Mouse (Mus musculus): ENCODE results near the gene Dusp7. TPM values are rescaled to one million over a fixed set of nuclear protein-coding genes. Genes with fewer than 3 reads are reported as not detected.
A peak's percentile ranks its signal among the peaks of the same experiment; 100 is the strongest.

Gene Dusp7
- polyA plus RNA-seq, 1 experiment from 2014 or later: 8.9 TPM

DNA sequence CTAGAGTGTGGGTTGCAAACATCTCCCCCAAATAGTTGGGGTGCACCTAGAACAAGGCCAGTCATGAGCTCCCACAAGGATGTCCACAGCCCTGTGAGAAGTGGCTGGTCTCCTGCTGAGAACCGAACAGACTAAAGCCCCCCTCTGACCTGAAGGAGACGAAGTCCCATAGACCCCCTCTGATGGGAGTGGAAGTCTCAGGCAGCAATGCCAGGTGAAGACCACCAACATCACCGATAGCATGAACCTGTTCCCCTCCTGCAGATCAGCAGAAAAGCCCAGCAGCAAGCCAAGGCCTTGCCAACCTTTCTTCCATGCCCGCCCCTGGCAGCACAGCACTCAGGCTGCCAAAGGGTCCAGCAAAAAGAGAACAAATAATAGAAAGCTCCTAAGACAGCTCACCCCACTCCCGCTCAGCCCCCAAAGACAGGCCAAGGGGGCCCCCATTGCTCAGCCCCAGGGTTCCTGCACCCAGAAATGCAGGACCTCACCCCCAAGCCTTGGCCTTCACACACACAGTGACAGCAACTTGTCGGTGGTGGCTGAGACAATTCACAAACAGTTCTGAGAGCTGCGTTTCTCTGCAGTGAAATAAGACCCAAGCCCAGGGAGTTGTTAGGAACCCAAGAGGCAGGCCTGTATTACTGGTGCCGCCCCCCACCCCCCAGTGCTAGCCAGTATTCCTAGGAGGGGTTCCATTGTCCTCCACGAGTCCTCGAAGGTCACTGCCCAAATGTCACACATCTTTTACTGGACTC is 13.0 kb upstream of the Dusp7 start:
- no peak for ATAC-seq (replicated peaks; ENCODE audit: insufficient number of reproducible peaks, insufficient read depth, low FRiP score, low read depth)
- 0 out of 2 replicates have a peak overlapping the region, but pooled peaks have one; percentile 42 for H3K27ac ChIP-seq
- H3K9me3 ChIP-seq (replicated peaks): no peaks in the 10 kb centered on the region
- H3K27me3 ChIP-seq: no peaks in the 10 kb centered on the region
- peaks cover 27% of the 10 kb centered on the region for H3K4me1 ChIP-seq (replicated peaks)
- H3K9ac ChIP-seq: no peak overlapping the region
- no peaks in the 10 kb centered on the region for H3K36me3 ChIP-seq
- no peak overlapping the region for H3K4me2 ChIP-seq
- H3K4me3 ChIP-seq: no peak overlapping the region
- WGBS: 75% methylated on average over 10 of the region's 10 CpGs

DNA sequence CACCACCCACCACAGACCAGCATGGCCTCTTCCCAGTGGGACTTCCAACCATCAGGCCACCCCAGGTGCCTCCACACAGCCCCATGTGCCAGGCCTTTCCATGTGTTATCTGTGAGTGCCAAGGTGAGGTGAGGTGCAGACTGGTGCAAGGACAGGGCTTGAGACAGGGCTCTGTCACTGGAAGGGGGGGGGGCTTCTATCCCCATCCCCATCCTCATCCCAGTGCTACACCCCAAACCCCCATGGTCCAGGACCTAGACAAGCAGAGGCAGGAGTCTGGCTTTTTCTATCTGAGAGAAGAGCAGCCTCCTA is 12.5 kb upstream of the Dusp7 start:
- Histone ChIP-seq H3K9ac (no peak overlapping the region), H3K36me3 (no peaks in the 10 kb centered on the region), H3K4me3 (no peak overlapping the region), H3K27me3 (no peaks in the 10 kb centered on the region), H3K4me1 (replicated peaks) (peaks cover 27% of the 10 kb centered on the region), H3K4me2 (no peak overlapping the region), H3K9me3 (replicated peaks) (no peaks in the 10 kb centered on the region), H3K27ac (peak overlapping the region; percentile 42; the same call in 1 of the 2 replicates)
- no peak for ATAC-seq (replicated peaks; ENCODE audit: insufficient number of reproducible peaks, insufficient read depth, low FRiP score, low read depth)

DNA sequence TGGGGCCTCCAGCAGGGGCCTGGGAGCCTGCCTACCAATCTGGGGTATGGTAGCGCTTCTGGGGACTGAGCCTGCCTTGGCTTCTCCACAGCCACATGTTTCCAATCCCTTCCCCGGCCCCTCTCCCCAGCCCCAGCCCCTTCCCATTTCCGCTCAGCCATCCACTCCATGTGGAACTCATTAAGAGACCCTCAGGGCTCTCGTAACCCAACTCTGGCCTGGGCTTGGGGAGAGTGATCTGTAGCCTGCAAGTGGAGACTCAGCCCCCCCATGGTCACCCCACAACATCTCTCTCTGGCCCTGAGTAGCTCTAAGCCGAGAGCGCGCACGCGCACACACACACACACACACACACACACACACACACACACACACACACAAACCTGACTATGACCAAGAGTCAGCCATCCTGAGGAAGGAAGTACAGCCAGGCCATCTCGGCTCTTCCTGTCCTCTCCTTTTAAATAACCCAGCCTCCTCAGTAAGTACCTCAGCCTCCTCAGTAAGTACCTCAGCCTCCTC is 12.0 kb upstream of the Dusp7 start:
- ATAC-seq (replicated peaks; ENCODE audit: insufficient number of reproducible peaks, insufficient read depth, low FRiP score, low read depth): peak; percentile 11; the same call in 1 of the 2 replicates
- no peaks in the 10 kb centered on the region for H3K9me3 ChIP-seq (replicated peaks)
- H3K4me2 ChIP-seq: no peak overlapping the region
- H3K4me3 ChIP-seq: no peak overlapping the region
- no peak overlapping the region for H3K9ac ChIP-seq
- H3K36me3 ChIP-seq: no peaks in the 10 kb centered on the region
- peak overlapping the region; percentile 42; the same call in 1 of the 2 replicates for H3K27ac ChIP-seq
- 66% methylated on average over 10 of the region's 10 CpGs for WGBS
- peaks cover 23% of the 10 kb centered on the region for H3K4me1 ChIP-seq (replicated peaks)
- no peaks in the 10 kb centered on the region for H3K27me3 ChIP-seq

DNA sequence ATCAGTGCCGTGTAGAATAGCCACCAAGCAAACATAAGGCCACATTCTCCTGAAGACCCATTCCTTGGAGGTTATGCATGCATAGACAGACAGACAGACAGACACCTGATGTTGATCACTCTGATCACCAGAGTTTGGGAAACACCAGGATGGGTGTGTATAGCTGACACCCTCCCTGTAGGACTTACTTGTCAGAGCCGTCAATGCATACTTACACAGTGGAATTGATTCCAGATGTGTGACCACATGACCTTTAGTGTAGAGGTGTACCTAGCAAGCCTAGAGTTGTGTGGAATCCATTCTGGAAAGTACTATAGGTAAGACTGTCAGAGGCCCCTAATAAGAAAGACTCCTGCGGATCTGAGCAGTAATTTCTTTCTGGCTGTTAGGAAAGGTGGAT is 11.3 kb upstream of the Dusp7 start:
- Histone ChIP-seq H3K4me1 (replicated peaks) (peaks cover 19% of the 10 kb centered on the region), H3K4me2 (no peak overlapping the region), H3K9me3 (replicated peaks) (no peaks in the 10 kb centered on the region), H3K36me3 (no peaks in the 10 kb centered on the region), H3K9ac (no peak overlapping the region), H3K27me3 (no peaks in the 10 kb centered on the region), H3K27ac (no peak overlapping the region), H3K4me3 (no peak overlapping the region)
- 69% methylated on average over 3 of the region's 3 CpGs for WGBS
- ATAC-seq (replicated peaks; ENCODE audit: insufficient number of reproducible peaks, insufficient read depth, low FRiP score, low read depth): no peak

DNA sequence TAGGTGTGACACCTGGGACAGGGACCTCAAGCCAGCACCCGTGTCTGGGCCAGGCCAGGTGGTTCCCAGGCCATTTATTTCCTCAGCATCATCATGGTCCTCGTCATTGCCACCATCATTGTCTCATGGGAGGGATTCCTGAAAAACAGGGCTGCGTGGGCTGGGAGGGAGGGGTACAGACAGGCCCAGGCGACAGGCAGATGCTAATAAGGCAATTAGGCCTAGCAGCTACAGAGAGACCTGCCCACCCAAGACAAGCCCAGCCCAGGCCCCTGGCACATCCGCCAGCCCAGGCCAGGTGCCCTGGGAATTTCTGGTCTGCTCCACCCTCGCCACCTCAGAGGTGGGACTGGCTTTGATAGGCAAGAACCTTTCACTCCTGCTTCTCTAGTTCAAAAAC is 9.1 kb upstream of the Dusp7 start:
- H3K4me1 ChIP-seq (replicated peaks): peaks cover 12% of the 10 kb centered on the region
- H3K9ac ChIP-seq: no peak overlapping the region
- no peaks in the 10 kb centered on the region for H3K9me3 ChIP-seq (replicated peaks)
- H3K4me2 ChIP-seq: no peak overlapping the region
- no peak overlapping the region for H3K27ac ChIP-seq
- ATAC-seq (replicated peaks; ENCODE audit: insufficient number of reproducible peaks, insufficient read depth, low FRiP score, low read depth): no peak
- no peaks in the 10 kb centered on the region for H3K36me3 ChIP-seq
- no peaks in the 10 kb centered on the region for H3K27me3 ChIP-seq
- 76% methylated on average over 6 of the region's 6 CpGs for WGBS
- no peak overlapping the region for H3K4me3 ChIP-seq

DNA sequence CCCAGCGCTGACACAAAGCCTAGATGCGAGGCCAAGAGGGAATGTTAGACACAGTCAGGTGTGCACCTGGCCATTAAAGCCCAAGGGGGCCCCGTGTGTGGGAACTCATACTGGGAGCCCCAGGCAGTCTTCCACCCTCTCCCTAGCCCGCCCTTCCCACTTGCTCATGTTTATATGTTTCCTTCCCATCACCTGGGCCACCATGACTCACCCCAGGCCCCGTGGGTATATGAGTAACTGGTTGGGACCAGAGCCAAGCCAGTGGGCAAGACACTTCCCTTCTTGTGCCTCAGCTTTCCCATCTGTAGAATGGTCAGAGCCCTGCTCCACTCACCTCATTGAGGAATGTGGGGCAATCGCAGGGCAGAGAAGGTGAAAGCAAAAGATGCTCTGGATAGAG is 7.3 kb upstream of the Dusp7 start:
- H3K9ac ChIP-seq: no peak overlapping the region
- no peaks in the 10 kb centered on the region for H3K9me3 ChIP-seq (replicated peaks)
- no peak overlapping the region for H3K4me2 ChIP-seq
- 78% methylated on average over 6 of the region's 6 CpGs for WGBS
- H3K27ac ChIP-seq: no peak overlapping the region
- no peak for ATAC-seq (replicated peaks; ENCODE audit: insufficient number of reproducible peaks, insufficient read depth, low FRiP score, low read depth)
- H3K36me3 ChIP-seq: no peaks in the 10 kb centered on the region
- H3K27me3 ChIP-seq: no peaks in the 10 kb centered on the region
- H3K4me3 ChIP-seq: no peak overlapping the region
- H3K4me1 ChIP-seq (replicated peaks): peaks cover 5% of the 10 kb centered on the region

DNA sequence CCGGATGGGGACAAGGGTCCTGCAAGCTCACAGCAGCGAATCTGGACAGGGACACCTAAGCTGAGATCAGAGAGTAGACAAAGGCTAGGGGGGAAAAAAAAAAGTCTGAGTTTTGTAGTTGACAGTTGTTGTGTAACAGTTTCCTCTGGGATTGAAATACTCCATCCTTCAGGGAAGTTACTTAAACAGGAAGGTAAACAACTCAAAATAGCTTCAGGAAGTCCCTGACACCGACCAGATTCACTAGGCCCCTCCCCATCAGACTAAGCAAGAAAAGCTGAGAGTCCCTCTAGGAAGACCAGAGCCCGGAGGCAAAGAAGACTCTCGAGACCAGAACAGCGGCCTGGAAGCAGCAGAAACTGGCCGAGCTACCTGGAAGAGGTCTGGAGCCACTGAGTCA is 3.1 kb upstream of the Dusp7 start:
- Histone ChIP-seq H3K36me3 (no peaks in the 10 kb centered on the region), H3K27ac (no peak overlapping the region), H3K9ac (no peak overlapping the region), H3K27me3 (no peaks in the 10 kb centered on the region), H3K9me3 (replicated peaks) (no peaks in the 10 kb centered on the region), H3K4me3 (no peak overlapping the region), H3K4me2 (no peak overlapping the region), H3K4me1 (replicated peaks) (peaks cover 18% of the 10 kb centered on the region)
- 55% methylated on average over 7 of the region's 7 CpGs for WGBS
- ATAC-seq (replicated peaks; ENCODE audit: insufficient number of reproducible peaks, insufficient read depth, low FRiP score, low read depth): no peak

DNA sequence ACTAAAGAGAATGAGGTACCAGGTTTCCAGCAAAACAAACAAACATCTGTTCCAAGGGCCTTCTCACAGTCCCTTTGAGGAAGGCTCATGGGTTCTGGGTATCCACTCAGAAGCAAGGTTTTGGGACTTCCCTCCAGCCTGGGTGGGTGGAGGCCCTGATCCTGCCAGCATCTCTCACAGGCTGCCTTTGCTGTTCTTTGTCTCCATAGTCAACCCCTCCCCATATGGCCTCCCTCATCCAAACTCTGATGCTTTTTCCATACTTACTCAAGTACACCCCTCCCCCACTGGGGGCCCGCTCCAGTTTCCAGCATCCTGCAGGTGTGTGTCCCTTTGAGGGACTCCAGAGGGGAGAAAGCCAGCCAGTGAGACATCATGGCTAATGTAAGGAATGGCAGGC is 2.2 kb upstream of the Dusp7 start:
- no peak overlapping the region for H3K9ac ChIP-seq
- no peak overlapping the region for H3K4me3 ChIP-seq
- WGBS: 73% methylated on average over 1 of the region's 1 CpGs
- H3K4me2 ChIP-seq: no peak overlapping the region
- no peak overlapping the region for H3K27ac ChIP-seq
- no peaks in the 10 kb centered on the region for H3K27me3 ChIP-seq
- H3K9me3 ChIP-seq (replicated peaks): no peaks in the 10 kb centered on the region
- peaks cover 27% of the 10 kb centered on the region for H3K4me1 ChIP-seq (replicated peaks)
- no peaks in the 10 kb centered on the region for H3K36me3 ChIP-seq
- no peak for ATAC-seq (replicated peaks; ENCODE audit: insufficient number of reproducible peaks, insufficient read depth, low FRiP score, low read depth)

DNA sequence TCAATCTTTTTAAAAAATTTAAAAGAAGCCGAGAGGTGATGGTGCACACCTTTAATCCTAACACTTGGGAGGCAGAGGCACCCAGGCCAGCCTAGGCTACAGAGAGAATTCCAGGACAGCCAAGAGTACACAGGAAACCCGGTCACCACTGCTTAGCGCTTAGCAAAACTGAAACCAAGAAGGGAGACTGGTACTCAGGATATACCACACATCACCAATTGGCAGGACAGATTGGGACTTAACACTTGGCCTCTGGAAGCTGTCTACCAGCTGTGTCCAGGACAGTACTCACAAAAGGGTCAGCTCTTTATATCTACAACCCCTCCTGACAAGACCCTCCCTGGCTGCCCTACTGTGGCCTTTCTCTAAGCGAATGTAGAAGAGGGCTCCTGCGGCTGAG is 1.4 kb upstream of the Dusp7 start:
- ATAC-seq (replicated peaks; ENCODE audit: insufficient number of reproducible peaks, insufficient read depth, low FRiP score, low read depth): no peak
- Histone ChIP-seq H3K4me1 (replicated peaks) (peaks cover 35% of the 10 kb centered on the region), H3K27me3 (no peaks in the 10 kb centered on the region), H3K9ac (peak overlapping the region; percentile 47), H3K36me3 (no peaks in the 10 kb centered on the region), H3K9me3 (replicated peaks) (no peaks in the 10 kb centered on the region), H3K4me3 (peak overlapping the region; percentile 72), H3K4me2 (peak overlapping the region; percentile 93), H3K27ac (peak overlapping the region; percentile 93)
- 20% methylated on average over 5 of the region's 5 CpGs for WGBS

DNA sequence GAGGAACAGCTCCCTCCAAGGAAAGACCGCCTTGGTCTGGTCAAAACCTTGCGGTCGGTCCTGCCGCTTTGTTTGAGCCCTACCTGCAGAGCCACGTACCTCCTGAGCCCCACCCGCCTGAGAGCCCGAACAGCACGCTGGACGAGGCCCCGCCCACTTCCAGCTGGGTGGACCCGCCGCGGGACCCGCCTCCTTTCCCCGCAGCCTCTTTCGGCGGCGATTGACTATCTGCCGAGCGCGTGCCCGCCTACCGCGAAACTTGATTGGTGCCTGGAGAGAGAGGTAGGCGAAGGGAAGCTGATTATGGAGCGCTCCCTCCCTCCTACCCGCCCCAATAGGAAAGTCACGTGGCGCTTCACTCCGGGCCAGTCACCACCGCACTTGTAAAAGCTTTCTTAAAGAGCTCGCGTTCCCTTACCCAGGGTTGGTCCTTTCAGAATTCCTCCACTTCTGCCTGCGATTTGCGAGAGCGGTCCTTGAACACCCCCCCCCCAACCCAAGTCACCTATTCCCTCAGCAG is 780 bp upstream of the Dusp7 start:
- Histone ChIP-seq H3K36me3 (peaks cover 4% of the 10 kb centered on the region; the same call in 1 of the 2 replicates), H3K27me3 (no peaks in the 10 kb centered on the region), H3K4me3 (peak overlapping the region; percentile 72), H3K4me2 (peak overlapping the region; percentile 93), H3K9me3 (replicated peaks) (no peaks in the 10 kb centered on the region), H3K4me1 (replicated peaks) (peaks cover 42% of the 10 kb centered on the region), H3K27ac (peak overlapping the region; percentile 93), H3K9ac (peak overlapping the region; percentile 84)
- peak; percentile 90 for ATAC-seq (replicated peaks; ENCODE audit: insufficient number of reproducible peaks, insufficient read depth, low FRiP score, low read depth)
- WGBS: 0% methylated on average over 36 of the region's 36 CpGs

DNA sequence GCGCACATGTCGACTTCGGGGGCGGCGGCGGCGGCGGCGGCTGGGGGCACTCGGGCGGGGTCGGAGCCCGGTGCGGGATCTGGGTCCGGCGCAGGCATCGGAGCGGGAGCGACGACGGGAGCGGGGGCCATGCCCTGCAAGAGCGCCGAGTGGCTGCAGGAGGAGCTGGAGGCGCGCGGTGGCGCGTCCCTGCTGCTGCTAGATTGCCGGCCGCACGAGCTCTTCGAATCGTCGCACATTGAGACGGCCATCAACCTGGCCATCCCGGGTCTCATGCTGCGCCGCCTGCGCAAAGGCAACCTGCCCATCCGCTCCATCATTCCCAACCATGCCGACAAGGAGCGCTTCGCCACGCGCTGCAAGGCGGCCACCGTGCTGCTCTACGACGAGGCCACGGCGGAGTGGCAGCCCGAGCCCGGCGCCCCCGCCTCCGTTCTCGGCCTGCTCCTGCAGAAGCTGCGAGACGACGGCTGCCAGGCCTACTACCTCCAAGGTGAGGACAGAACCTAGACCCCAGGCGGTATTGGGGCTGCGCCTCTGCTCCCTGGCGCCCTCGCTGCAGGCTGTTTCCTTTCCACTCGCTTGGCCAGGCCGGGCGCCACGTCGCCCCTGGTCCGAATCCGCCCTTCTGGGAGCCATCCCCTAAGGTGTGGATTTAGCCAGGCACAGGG is 534 bp downstream of the Dusp7 start:
- WGBS: under 1% methylated on average over 72 of the region's 72 CpGs
- Histone ChIP-seq H3K4me1 (replicated peaks) (peaks cover 49% of the 10 kb centered on the region), H3K9ac (peak overlapping the region; percentile 84), H3K4me2 (peak overlapping the region; percentile 93), H3K27me3 (no peaks in the 10 kb centered on the region), H3K4me3 (peak overlapping the region; percentile 72), H3K27ac (peak overlapping the region; percentile 93), H3K9me3 (replicated peaks) (no peaks in the 10 kb centered on the region), H3K36me3 (peaks cover 17% of the 10 kb centered on the region)
- no peak; the same call in 1 of the 2 replicates for ATAC-seq (replicated peaks; ENCODE audit: insufficient number of reproducible peaks, insufficient read depth, low FRiP score, low read depth)

All from heart, embryonic 15.5 days (tissue).